Mouse (Mus musculus) T-helper 2 cell (primary cell): ENCODE measurements around the gene Sco1.

Experiments used
- in situ Hi-C: fragments of 300-600 bp; cut with MboI, MseI; formaldehyde crosslinking; loops from one replicate; pipeline ENCODE4 v1.15.1; 2025; ENCODE audit warnings: high pct_unique_total_duplicates

The Sco1 gene

GRCm38 (mm10) chr11:67043007-67043406, 9.5 kb upstream of the Sco1 start:
- in situ Hi-C loops, result no loop called here

GRCm38 (mm10) chr11:67044959-67045358, 7.5 kb upstream of the Sco1 start:
- in situ Hi-C loops, result loop anchor here (5.0 kb wide), 1 partner anchor 1243 kb away; no protein-coding TSS in a partner anchor

- in situ Hi-C loops, result loop anchor here (5.0 kb wide), 1 partner anchor 1245 kb away; no protein-coding TSS in a partner anchor
These were observed 5.3 kb upstream of the Sco1 start for GRCm38 (mm10) chr11:67047199-67047598.

GRCm38 (mm10) chr11:67048496-67048895, 4.0 kb upstream of the Sco1 start:
- in situ Hi-C loops, result loop anchor here (5.0 kb wide), 1 partner anchor 1246 kb away; no protein-coding TSS in a partner anchor

- in situ Hi-C loops, result loop anchor here (5.0 kb wide), 1 partner anchor 1247 kb away; no protein-coding TSS in a partner anchor
These were observed 3.2 kb upstream of the Sco1 start for GRCm38 (mm10) chr11:67049256-67049655.

- in situ Hi-C loops, result no loop called here
These were observed 672 bp upstream of the Sco1 start for GRCm38 (mm10) chr11:67051676-67052320.

GRCm38 (mm10) chr11:67054754-67055365, 2.4 kb downstream of the Sco1 start:
- in situ Hi-C loops, result no loop called here

- in situ Hi-C loops, result no loop called here
These were observed 8.8 kb downstream of the Sco1 start for GRCm38 (mm10) chr11:67061311-67061710.

GRCm38 (mm10) chr11:67062726-67063125, 10.3 kb downstream of the Sco1 start:
- in situ Hi-C loops, result no loop called here

- in situ Hi-C loops, result no loop called here
These were observed 15.3 kb downstream of the Sco1 start for GRCm38 (mm10) chr11:67067741-67068140.

GRCm38 (mm10) chr11:67072615-67073130, 20.2 kb downstream of the Sco1 start:
- in situ Hi-C loops, result no loop called here

- in situ Hi-C loops, result loop anchor here (5.0 kb wide), 2 partner anchors 48 to 178 kb away; partner anchors contain the start of gene Tmem220
These were observed 22.6 kb downstream of the Sco1 start for GRCm38 (mm10) chr11:67075036-67075435.

GRCm38 (mm10) chr11:67076781-67077180, 24.3 kb downstream of the Sco1 start:
- in situ Hi-C loops, result loop anchor here (5.0 kb wide), 2 partner anchors 49 to 179 kb away; partner anchors contain the start of gene Tmem220

- in situ Hi-C loops, result loop anchor here (5.0 kb wide), 2 partner anchors 50 to 180 kb away; partner anchors contain the start of gene Tmem220
These were observed 25.0 kb downstream of the Sco1 start for GRCm38 (mm10) chr11:67077435-67077834.

- in situ Hi-C loops, result loop anchor here (5.0 kb wide), 2 partner anchors 51 to 181 kb away; partner anchors contain the start of gene Tmem220
These were observed 25.5 kb downstream of the Sco1 start, which contains the start of gene Myh3 for GRCm38 (mm10) chr11:67078000-67078399. TSS of gene Myh3 (plus strand) at chr11:67078300.

- in situ Hi-C loops, result loop anchor here (5.0 kb wide), 2 partner anchors 52 to 182 kb away; partner anchors contain the start of gene Tmem220
These were observed 26.4 kb downstream of the Sco1 start for GRCm38 (mm10) chr11:67078888-67079287.

GRCm38 (mm10) chr11:67079740-67080139, 27.3 kb downstream of the Sco1 start:
- in situ Hi-C loops, result loop anchor here (5.0 kb wide), 2 partner anchors 52 to 182 kb away; partner anchors contain the start of gene Tmem220

GRCm38 (mm10) chr11:67080168-67080567, 27.7 kb downstream of the Sco1 start:
- in situ Hi-C loops, result no loop called here

- in situ Hi-C loops, result no loop called here
These were observed 28.7 kb downstream of the Sco1 start for GRCm38 (mm10) chr11:67081125-67081649.

GRCm38 (mm10) chr11:67082188-67082587, 29.7 kb downstream of the Sco1 start:
- in situ Hi-C loops, result no loop called here

- in situ Hi-C loops, result no loop called here
These were observed 30.3 kb downstream of the Sco1 start for GRCm38 (mm10) chr11:67082793-67083192.

GRCm38 (mm10) chr11:67083239-67083638, 30.8 kb downstream of the Sco1 start:
- in situ Hi-C loops, result no loop called here
